Mouse (Mus musculus) regulatory T cell (primary cell): ENCODE measurements around the gene Zfp39.
"Not testable (repeated sequence)": the region's sequence is repeated elsewhere in the genome, so short reads cannot be mapped to it uniquely, and the experiment has no call there.

ENCODE experiments used
- in situ Hi-C: fragments of 300-600 bp; cut with MboI, MseI; formaldehyde crosslinking; loops from one replicate; pipeline ENCODE4 v1.15.1; 2025; ENCODE audit warnings: high pct_unique_total_duplicates

Zfp39 gene

DNA sequence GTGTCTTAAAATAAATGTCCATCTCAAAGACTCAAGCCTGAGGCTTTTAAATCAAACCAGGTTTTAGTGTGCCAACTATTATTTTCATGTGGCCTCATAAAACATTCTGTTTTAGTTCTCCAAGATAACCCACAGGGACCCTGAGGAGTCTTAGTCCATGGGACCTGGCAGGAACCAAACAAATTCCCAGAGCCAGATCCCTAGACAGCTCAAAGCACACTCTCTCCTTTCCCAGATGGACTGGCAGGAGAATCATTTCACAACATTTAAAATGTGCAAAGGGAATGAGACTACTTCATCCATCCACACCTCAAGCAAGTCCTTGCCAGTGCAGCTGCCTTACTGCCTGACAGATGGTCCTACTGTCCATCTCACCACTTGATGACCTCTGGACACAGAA, 65.1 kb downstream of the Zfp39 start, which contains the start of gene Olfr311:
Gene Olfr311 (plus strand): TSS at position 301 of the 400 bp plus-strand sequence.
- in situ Hi-C loops, result not testable (repeated sequence)
